Mouse (Mus musculus): ENCODE data around the gene Zfp984. TPM values are rescaled to one million over a fixed set of nuclear protein-coding genes. Genes with fewer than 3 reads are reported as not detected.
"Not testable (repeated sequence)": the region's sequence is repeated elsewhere in the genome, so short reads cannot be mapped to it uniquely, and the experiment has no call there.

Zfp984 gene
- polyA plus RNA-seq (2015; fragmentation: Nextera tagmentation; extraction: Ambion mirVana), result 4.0 and 6.3 TPM in 2 replicates

DNA sequence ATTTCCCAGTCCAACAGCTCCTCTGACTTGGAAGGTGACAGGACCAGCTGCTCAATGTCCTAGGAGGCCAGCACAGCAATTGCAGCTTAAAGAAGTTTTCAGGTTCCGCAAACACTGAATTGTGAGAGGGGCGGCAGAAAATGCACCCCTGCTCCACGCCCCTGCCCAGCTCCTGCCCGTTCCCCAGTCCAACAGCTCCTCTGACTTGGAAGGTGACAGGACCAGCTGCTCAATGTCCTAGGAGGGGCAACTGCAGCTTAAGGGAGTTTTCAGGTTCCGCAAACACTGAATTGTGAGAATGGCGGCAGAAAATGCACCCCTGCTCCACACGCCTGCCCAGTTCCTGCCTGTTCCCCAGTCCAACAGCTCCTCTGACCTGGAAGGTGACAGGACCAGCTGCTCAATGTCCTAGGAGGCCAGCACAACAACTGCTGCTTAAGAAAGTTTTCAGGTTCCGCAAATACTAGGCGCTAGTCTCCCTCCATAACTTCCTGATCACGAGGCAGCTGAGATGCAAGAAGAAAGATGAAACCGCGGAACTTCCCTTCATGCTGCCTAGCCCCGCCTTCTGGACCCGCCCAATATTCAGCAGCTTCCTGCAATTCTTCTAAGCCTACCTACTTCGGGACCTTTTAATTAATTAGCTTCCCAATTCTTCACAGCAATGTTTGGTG is at the start of gene Zfp984:
Zfp984 (minus strand) TSS at position 497 of the 674 bp plus-strand sequence.
- peak within 1 kb of the TSS; percentile 28 for H3K9ac ChIP-seq (replicated peaks)
- not testable (repeated sequence) for H3K27me3 ChIP-seq (replicated peaks); H3K9me3 ChIP-seq (replicated peaks); ATAC-seq (ENCODE audit: low FRiP score); H3K4me1 ChIP-seq; H3K27ac ChIP-seq (replicated peaks); H3K36me3 ChIP-seq
- WGBS, result 18% methylated on average over 15 of the region's 15 CpGs
- H3K4me2 ChIP-seq, result peak within 1 kb of the TSS; percentile 65
- peak within 1 kb of the TSS; percentile 41 for H3K4me3 ChIP-seq (replicated peaks)

DNA sequence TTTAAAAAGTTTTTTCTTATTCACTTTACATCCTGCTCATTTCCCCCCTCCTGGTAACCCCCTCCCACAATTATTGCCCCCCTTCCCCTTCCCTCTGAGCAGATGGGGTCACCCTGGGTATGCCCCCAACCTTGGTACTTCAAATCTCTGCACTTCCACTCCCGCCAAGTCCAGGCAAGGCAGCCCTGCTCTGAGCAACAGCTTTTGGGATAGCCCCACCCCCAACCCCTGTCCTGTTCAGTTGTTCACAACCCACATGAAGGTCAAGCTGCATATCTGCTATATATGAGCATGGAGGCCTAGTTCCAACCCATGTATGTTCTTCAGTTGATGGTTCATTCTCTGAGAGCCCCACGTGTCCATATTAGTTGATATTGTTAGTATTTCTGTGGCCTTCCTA is 41.2 kb upstream of the Zfp984 start:
- WGBS, result 85% methylated on average over 2 of the region's 2 CpGs
- H3K4me1 ChIP-seq, result peaks cover 14% of the 10 kb centered on the region

DNA sequence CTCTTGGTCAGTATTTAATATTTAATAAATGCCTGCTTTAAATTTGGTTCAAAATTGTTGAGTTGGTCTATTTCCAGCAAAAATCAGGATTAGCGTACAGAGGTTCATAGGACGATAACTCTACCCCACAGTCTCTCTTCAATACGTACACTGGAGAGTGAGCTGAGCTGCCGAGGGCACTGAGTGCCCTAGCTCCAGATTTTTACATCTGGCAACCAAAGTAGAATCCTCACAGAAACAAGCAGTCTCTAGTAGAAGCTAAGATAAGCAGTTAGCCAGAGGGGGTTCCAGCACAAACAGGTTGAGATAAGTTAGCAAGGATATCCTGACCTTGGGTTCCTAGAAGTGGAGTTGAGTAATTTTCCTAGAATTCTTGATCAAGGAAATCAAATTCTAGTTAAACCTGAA is 39.0 kb upstream of the Zfp984 start:
- H3K4me3 ChIP-seq (replicated peaks), result peak overlapping the region; percentile 60
- ATAC-seq (ENCODE audit: low FRiP score), result peak; percentile 80
- H3K27ac ChIP-seq (replicated peaks), result peak overlapping the region; percentile 63
- H3K4me2 ChIP-seq, result peak overlapping the region; percentile 63
- H3K27me3 ChIP-seq (replicated peaks), result no peaks in the 10 kb centered on the region
- peaks cover 14% of the 10 kb centered on the region for H3K4me1 ChIP-seq
- peak overlapping the region; percentile 67 for H3K9ac ChIP-seq (replicated peaks)
- H3K36me3 ChIP-seq, result peaks cover 28% of the 10 kb centered on the region
- H3K9me3 ChIP-seq (replicated peaks), result peaks cover 10% of the 10 kb centered on the region
- 2% methylated on average over 4 of the region's 4 CpGs for WGBS

More for the DNA sequence above, 41.2 kb upstream of the Zfp984 start:
- no peak for ATAC-seq (ENCODE audit: low FRiP score)
- no peak overlapping the region for H3K9ac ChIP-seq (replicated peaks)
- H3K27ac ChIP-seq (replicated peaks), result no peak overlapping the region
- H3K4me3 ChIP-seq (replicated peaks), result no peak overlapping the region
- H3K4me2 ChIP-seq, result no peak overlapping the region
- H3K36me3 ChIP-seq, result peaks cover 7% of the 10 kb centered on the region; the same call in 1 of the 2 replicates
- no peaks in the 10 kb centered on the region for H3K27me3 ChIP-seq (replicated peaks)
- no peaks in the 10 kb centered on the region; the same call in 1 of the 2 replicates for H3K9me3 ChIP-seq (replicated peaks)

DNA sequence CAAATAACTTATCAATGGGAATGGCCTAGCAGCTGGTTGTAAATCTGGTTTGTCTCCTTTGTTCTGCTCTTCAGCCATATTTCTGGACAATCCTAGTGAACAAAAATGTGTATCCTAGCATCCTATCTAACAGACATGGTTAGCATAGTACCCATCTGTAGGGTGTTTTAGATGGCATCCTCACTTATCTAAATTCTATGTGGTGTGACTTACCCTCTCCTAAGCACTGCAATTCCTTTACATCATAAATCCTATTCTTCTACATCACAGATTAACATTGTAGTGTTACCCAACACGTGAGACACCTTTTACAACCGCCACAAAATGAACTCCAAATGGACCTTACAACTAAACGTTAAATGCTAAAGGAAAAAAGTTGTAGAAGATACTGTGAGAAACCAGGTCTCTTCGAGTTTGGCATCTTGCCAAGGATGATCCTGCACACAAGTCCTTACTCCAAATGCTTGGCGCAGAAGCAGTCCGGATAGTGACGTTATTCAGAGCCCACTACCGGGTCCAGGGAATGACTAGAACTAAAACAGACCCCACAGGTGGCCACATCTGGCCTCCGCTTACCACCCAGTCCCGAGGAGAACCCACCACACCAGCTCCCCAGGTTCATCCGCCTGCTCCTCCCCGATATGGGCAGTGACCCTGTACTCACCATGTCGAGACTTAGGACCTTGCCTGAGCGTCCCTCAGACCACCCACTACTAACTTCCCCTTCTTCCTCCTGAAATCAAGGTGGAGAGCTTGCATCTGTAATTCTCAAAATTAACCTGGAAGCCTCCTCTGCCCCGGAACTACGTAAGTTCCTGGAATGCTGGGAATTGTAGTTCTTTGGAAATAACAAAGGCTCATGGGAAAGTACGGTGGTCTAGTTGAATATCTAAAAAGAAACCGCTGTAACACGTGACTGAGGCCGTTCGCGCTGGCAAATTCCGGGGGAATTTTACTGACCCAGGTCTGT is 38.3 kb upstream of the Zfp984 start, which contains the start of gene Zfp933:
Zfp933 (minus strand) TSS at position 753 of the 970 bp plus-strand sequence.
- WGBS, result 3% methylated on average over 23 of the region's 23 CpGs
- peak within 1 kb of the TSS; percentile 63 for H3K27ac ChIP-seq (replicated peaks)
- H3K9ac ChIP-seq (replicated peaks), result peak within 1 kb of the TSS; percentile 67
- ATAC-seq (ENCODE audit: low FRiP score), result peak; percentile 91
- no peaks in the 10 kb centered on the region for H3K27me3 ChIP-seq (replicated peaks)
- peak within 1 kb of the TSS; percentile 63 for H3K4me2 ChIP-seq
- H3K4me1 ChIP-seq, result peaks cover 14% of the 10 kb centered on the region
- H3K4me3 ChIP-seq (replicated peaks), result peak within 1 kb of the TSS; percentile 60
- H3K9me3 ChIP-seq (replicated peaks), result peaks cover 17% of the 10 kb centered on the region
- peaks cover 35% of the 10 kb centered on the region for H3K36me3 ChIP-seq

DNA sequence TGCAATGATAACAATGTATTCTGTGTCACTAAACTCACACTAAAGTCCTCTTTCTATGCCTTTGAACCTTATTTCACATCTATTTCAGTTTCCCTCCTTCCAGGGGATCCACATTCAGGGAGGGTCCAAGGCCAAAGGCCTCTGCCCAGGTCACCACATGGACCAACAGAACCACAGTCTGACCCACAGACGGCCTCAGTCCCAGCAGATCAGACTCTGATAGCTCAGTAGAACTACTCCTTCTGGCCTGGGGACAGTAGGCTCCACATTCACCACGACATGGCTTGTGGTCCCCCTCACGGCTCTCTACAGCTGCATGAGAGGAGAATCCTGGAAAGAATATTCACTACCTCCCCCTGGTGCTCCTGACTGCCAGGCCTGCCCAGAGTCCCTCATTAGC is 33.3 kb upstream of the Zfp984 start:
- H3K36me3 ChIP-seq, result peaks cover 57% of the 10 kb centered on the region
- whole genome bisulfite sequencing, result 100% methylated on average over 3 of the region's 3 CpGs

DNA sequence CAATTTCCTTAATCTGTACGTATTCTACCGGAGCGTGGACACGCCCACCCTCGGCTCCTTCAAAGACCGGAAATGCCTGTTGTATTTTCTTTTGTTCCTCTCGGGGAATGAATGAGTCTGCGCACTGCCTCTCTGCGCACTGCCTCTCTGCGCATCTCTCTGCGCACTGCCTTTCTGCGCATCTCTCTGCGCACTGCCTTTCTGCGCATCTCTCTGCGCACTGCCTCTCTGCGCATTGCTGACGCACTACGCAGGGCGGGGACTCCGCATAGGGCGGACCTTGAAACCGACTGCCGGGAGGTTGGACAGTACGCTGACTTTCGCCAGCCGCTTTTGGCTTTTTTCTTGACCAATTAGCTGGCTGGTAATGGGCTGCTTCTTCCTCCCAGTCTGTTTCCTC is 29.7 kb upstream of the Zfp984 start:
- not testable (repeated sequence) for H3K4me1 ChIP-seq; H3K4me3 ChIP-seq (replicated peaks); H3K9ac ChIP-seq (replicated peaks); ATAC-seq (ENCODE audit: low FRiP score); H3K27ac ChIP-seq (replicated peaks); H3K27me3 ChIP-seq (replicated peaks); H3K4me2 ChIP-seq
- Histone ChIP-seq H3K36me3 (peaks cover 35% of the 10 kb centered on the region), H3K9me3 (replicated peaks) (peaks cover 21% of the 10 kb centered on the region)
- over 99% methylated on average over 18 of the region's 26 CpGs for WGBS

More for the DNA sequence above, 33.3 kb upstream of the Zfp984 start:
- Histone ChIP-seq H3K4me3 (replicated peaks) (no peak overlapping the region), H3K9me3 (replicated peaks) (peaks cover 26% of the 10 kb centered on the region), H3K4me1 (peaks cover 6% of the 10 kb centered on the region), H3K27me3 (replicated peaks) (no peaks in the 10 kb centered on the region), H3K4me2 (no peak overlapping the region), H3K9ac (replicated peaks) (no peak overlapping the region), H3K27ac (replicated peaks) (no peak overlapping the region)
- ATAC-seq (ENCODE audit: low FRiP score), result no peak

DNA sequence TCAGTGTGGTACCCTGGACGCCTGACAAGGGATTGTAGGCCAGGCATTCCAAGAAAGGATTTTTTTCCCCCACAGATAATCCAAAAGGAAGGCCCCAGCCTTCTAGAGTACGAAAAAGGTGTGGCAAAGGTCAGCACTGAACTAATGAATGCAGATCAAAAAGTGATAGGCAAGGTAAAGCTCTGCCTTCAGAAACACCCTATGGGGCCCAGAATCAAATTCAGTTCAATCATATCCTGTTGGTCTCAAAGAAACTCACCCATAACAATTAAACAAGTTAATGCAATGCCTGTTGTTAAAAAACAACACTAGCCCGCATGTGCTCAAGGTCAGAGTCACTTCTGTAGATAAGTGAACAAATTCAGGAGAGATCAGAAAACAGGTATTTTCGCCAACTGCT is 14.8 kb upstream of the Zfp984 start:
- H3K4me3 ChIP-seq (replicated peaks), result no peak overlapping the region
- H3K27me3 ChIP-seq (replicated peaks), result no peaks in the 10 kb centered on the region
- H3K36me3 ChIP-seq, result peaks cover 79% of the 10 kb centered on the region
- no peaks in the 10 kb centered on the region for H3K4me1 ChIP-seq
- no peak overlapping the region for H3K27ac ChIP-seq (replicated peaks)
- H3K9me3 ChIP-seq (replicated peaks), result peaks cover 72% of the 10 kb centered on the region
- H3K9ac ChIP-seq (replicated peaks), result no peak overlapping the region
- no peak overlapping the region for H3K4me2 ChIP-seq
- no peak for ATAC-seq (ENCODE audit: low FRiP score)
- 96% methylated on average over 4 of the region's 4 CpGs for WGBS

DNA sequence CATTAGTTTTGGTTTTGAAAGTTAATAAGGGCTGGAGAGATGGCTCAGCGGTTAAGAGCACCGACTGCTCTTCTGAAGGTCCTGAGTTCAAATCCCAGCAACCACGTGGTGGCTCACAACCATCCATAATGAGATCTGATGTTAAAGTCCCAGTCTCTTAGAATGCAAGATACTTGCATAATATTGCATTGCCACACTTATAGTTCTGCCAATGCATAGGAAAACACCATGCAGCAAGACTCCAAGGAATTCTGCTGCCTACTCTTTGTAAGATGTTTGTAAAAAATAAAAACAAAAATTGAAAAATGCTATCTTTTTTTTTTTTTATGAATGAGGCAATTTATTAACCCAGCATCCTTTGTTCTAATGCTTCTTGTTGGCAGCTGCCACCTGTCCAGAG is 11.8 kb upstream of the Zfp984 start:
- 91% methylated on average over 3 of the region's 3 CpGs for WGBS
- H3K27ac ChIP-seq (replicated peaks); H3K4me3 ChIP-seq (replicated peaks); H3K9ac ChIP-seq (replicated peaks); H3K27me3 ChIP-seq (replicated peaks); ATAC-seq (ENCODE audit: low FRiP score); H3K4me2 ChIP-seq; H3K4me1 ChIP-seq: not testable (repeated sequence)
- Histone ChIP-seq H3K9me3 (replicated peaks) (peaks cover 56% of the 10 kb centered on the region), H3K36me3 (peaks cover 52% of the 10 kb centered on the region)

DNA sequence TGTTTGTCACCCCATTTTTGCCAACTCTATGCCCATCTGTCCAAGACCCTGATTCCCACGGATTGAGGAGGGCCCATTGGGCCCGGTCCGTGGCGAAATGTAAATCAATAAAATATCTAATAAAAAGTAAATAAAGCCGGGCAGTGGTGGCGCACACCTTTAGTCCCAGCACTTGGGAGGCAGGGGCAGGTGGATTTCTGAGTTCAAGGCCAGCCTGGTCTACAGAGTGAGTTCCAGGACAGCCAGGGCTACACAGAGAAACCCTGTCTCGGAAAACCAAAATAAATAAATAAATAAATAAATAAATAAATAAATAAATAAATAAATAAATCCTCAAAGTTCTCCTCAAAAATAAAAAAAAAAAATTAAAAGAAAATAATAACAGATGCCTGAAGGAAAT is 10.1 kb upstream of the Zfp984 start:
- not testable (repeated sequence) for ATAC-seq (ENCODE audit: low FRiP score); H3K27ac ChIP-seq (replicated peaks); H3K4me3 ChIP-seq (replicated peaks); H3K27me3 ChIP-seq (replicated peaks); H3K9ac ChIP-seq (replicated peaks); H3K4me1 ChIP-seq; H3K4me2 ChIP-seq
- Histone ChIP-seq H3K9me3 (replicated peaks) (peaks cover 39% of the 10 kb centered on the region), H3K36me3 (peaks cover 35% of the 10 kb centered on the region)
- WGBS, result 89% methylated on average over 7 of the region's 7 CpGs

DNA sequence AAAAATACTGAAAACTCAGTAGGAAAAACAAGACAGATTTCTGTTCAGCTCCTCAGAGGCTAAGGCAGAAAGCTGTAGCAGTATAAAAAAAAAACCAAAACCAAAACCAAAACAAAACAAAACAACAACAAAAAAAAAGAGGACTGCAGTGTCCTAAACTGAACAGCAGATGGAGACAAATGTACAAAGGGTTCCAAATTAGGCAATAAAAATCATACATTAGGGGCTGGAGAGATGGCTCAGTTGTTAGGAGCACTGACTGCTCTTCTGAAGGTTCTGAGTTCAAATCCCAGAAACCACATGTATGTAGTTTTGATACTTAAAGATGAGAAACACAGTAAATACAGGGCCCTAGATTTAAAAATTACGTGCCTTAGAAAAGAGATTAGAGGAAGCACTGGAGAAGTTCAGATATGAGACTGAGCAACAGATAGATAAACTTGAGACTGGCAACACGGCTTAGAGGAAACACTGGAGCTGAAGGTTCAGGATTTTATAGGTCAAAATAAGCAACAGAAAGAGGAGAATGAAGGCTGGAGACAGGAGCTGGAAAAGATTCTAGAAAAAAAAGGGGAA is 5.1 kb upstream of the Zfp984 start:
- no peaks in the 10 kb centered on the region for H3K36me3 ChIP-seq
- 86% methylated on average over 2 of the region's 2 CpGs for WGBS

DNA sequence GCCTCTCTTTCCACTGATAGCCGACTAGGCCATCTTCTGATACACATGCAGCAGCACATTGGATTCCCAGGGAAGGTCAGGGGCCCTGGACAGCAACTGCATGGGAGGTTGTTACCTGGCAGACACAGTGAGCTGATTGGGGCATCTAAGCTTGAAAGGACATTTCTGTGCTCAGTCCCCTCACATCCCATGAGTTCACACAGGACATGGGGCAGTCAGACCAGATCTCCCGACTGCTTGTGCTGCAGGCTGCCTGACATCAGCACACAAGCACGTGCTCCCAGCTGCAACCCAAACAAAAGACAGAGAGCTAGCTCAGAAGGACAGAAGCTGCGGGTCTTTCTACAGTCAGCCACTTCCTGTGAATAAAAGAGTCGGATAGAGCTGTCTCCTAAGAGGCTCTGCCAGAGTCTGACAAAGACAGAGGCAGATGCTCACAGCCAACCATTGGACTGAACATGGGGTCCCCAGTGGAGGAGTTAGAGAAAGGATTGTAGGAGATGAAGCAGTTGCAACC is 3.7 kb upstream of the Zfp984 start:
- Histone ChIP-seq H3K9me3 (replicated peaks) (0 out of 2 replicates have a peak, but pooled peaks cover 4% of the 10 kb centered on the region), H3K4me3 (replicated peaks) (no peak overlapping the region), H3K27ac (replicated peaks) (no peak overlapping the region), H3K4me1 (0 out of 2 replicates have a peak, but pooled peaks cover 8% of the 10 kb centered on the region), H3K4me2 (no peak overlapping the region), H3K36me3 (no peaks in the 10 kb centered on the region), H3K27me3 (replicated peaks) (no peaks in the 10 kb centered on the region), H3K9ac (replicated peaks) (no peak overlapping the region)
- 52% methylated on average over 5 of the region's 5 CpGs for WGBS
- ATAC-seq (ENCODE audit: low FRiP score), result no peak

More for the DNA sequence above, 5.1 kb upstream of the Zfp984 start:
- Histone ChIP-seq H3K9me3 (replicated peaks) (0 out of 2 replicates have a peak, but pooled peaks cover 4% of the 10 kb centered on the region), H3K4me1 (no peaks in the 10 kb centered on the region), H3K27ac (replicated peaks) (no peak overlapping the region), H3K27me3 (replicated peaks) (no peaks in the 10 kb centered on the region), H3K4me2 (no peak overlapping the region), H3K9ac (replicated peaks) (no peak overlapping the region), H3K4me3 (replicated peaks) (no peak overlapping the region)
- no peak for ATAC-seq (ENCODE audit: low FRiP score)
